Mouse (Mus musculus): ENCODE measurements around the gene Ttc3.
"Not testable (repeated sequence)": the region's sequence is repeated elsewhere in the genome, so short reads cannot be mapped to it uniquely, and the experiment has no call there.

Gene Ttc3

DNA sequence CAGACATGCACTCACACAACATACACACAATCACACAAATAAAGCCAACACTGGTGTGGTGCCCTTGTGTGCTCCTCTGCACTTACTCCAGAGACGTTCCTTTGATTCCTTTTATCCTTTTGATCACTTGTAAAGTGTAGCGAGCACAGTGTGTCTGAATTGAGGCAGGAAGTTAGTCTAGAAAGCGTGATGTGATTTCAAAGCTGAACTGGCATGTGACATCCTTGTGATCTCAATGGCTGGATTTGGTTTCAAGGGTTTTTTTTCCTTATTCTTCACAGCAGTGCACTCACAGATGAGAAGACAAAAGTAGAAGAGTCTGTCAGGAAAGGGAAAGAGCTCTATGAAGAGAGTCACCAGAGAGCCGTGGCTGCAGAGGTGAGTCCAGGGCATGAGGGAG is 83.7 kb downstream of the Ttc3 start:
- CTCF ChIA-PET = no interaction called here
- POLR2A ChIA-PET = interaction anchor here in 2 of 4 experiments (0.5 to 2.1 kb wide), 9 partner anchors 10 to 767 kb away, joined by 3 to 6 read pairs (median 3); no protein-coding TSS in a partner anchor

DNA sequence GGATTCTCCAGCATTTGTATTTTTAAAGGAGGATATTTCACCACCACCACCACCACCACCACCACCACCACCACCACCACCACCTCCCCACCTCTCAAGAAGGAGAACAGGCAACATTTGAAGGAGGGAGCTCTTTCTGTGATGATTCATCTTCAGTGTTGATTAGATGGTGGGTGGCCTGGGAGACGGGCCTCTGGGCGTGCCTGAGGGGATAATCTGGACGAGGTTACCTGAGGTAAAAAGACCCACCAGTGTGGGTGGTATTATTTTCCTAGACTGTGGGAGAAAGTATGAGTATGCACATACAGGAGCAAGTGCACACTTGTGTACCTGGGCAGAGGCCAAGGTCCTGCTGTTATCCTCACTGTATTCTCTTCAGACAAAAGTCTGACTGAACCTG is 93.6 kb downstream of the Ttc3 start:
- ChIA-PET POLR2A (interaction anchor here in 2 of 4 experiments (0.6 to 1.2 kb wide), 9 partner anchors 10 to 262 kb away, joined by 3 to 5 read pairs (median 3); partner anchors contain the start of gene Ttc3 (in 1 of the 2)), CTCF (no interaction called here)

DNA sequence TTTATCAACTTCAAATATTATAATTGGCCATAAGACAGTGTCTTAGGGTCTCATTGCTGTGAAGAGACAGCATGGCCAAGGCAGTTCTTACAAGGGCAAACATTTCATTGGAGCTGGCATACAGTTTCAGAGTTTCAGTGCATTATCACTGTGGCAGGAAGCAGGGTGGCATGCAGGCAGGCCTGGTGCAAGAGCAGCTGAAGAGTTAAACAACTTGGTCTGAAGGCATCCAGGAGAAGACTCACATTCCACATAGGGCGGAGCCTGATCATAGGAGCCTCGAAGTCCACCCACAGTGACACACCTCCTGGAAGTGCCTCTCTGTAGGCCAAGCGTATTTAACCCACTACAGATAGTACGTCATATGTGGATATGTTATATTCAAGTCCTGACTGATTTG is 95.5 kb downstream of the Ttc3 start:
- CTCF ChIA-PET = interaction anchor here in 1 of 4 experiments (0.6 kb wide), 1 partner anchor 8 kb away, joined by 3 read pairs; no protein-coding TSS in a partner anchor
- POLR2A ChIA-PET = interaction anchor here in 1 of 4 experiments (0.7 kb wide), 1 partner anchor 22 kb away, joined by 3 read pairs; no protein-coding TSS in a partner anchor

DNA sequence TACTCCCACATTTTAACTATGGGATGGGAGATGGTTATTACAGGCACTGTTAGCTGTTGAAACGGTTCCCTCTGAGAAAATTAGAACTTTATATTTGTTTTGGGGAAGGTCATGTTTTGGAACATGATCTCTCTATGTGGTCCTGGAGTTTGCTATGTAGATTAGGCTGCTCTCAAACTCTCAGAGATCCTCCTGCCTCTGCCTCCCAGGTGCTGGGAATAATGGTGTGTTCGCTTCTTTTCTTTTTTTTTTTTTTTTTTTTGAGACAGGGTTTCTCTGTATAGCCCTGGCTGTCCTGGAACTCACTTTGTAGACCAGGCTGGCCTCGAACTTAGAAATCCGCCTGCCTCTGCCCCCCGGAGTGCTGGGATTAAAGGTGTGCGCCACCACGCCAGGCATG is 95.9 kb downstream of the Ttc3 start:
- CTCF ChIA-PET = not testable (repeated sequence)
- POLR2A ChIA-PET = interaction anchor here in 1 of 4 experiments (0.6 to 1.3 kb wide), 4 partner anchors 22 to 96 kb away, joined by 3 to 5 read pairs (median 3); no protein-coding TSS in a partner anchor

DNA sequence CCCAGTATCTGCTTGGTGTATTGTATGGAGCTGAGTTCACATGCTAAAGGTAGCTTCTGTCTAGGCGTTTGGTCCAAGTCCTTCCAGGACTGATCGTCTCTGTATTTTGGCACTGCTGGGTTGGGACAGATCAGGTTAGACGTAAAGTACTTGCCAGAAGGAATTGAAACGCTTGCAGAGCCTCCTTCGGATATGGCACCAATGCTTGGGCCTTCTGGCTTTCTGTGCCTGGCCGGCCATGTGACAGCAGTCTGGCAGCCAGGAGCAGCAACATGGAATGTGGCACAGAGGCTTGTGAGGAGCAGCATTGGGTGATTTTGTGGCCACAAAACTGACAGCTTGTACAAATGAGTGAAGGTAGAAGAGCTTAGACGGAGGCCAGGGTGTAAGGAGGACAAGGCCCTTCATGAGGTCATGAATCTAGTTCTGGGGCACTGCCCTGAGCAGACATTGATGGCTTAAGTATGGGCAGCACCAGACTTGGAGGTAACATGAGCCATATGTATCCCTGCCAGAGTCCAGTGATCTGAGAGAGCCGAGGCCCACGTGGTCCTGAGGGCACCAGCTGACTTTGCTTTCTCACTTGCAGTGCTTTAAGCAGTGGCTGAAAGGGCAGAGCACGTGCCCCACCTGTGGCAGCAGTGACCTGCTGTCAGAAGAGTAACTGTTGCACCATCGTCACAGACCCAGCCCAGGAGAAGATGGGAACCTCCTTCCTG is 97.1 kb downstream of the Ttc3 start:
- ChIA-PET POLR2A (interaction anchor here in 2 of 4 experiments (0.6 to 1.5 kb wide), 6 partner anchors 10 to 102 kb away, joined by 3 to 8 read pairs (median 4); no protein-coding TSS in a partner anchor), CTCF (interaction anchor here in 1 of 4 experiments (0.6 to 0.8 kb wide), 2 partner anchors 18 to 166 kb away, joined by 3 to 4 read pairs; no protein-coding TSS in a partner anchor)

DNA sequence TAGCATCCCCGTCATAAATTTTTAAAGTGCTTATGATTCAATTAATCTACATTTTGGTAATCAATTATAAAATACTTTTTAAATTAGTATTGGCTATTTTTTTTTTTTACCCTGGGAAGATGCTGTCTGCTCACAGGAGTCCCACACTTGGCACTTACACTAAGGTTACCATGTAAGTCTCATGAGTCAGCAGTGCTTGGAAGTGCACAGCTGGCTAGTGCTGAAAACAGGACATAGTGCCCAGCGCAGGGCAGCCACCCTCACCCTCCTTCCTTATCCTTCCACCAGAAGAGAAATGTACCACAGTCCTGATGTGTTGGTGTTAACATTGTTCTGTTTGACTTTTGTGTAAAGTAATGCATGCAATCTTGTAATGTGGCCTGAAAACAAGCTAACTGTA is 98.0 kb downstream of the Ttc3 start:
- ChIA-PET POLR2A (interaction anchor here in 2 of 4 experiments (1.0 to 1.5 kb wide), 3 partner anchors 10 to 101 kb away, joined by 4 to 8 read pairs (median 4); no protein-coding TSS in a partner anchor), CTCF (interaction anchor here in 1 of 4 experiments (0.8 kb wide), 1 partner anchor 19 kb away, joined by 3 read pairs; no protein-coding TSS in a partner anchor)

DNA sequence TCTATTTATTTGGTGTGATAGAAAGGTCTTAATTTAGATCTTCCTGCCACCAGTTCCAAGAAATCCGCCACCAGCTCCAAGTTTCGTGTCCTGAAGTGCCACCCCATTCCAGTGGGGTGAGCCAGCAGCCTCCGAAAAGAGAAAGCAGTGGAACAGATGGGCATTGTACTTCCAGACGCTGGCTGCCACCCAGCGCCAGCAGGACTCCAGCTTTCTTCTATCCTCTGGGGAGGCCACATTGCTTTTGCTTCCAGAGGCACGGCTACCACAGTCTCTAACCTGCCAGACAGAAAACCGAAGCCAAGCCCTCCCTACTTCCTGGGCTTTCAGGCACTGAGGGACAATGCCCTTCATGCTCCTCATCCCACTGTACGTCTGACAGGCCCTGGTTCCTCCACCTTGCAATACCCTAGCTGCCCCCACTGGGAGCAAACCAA is 102.1 kb downstream of the Ttc3 start:
- POLR2A ChIA-PET = interaction anchor here in 2 of 4 experiments (1.0 to 1.3 kb wide), 4 partner anchors 10 to 68 kb away, joined by 3 read pairs; partner anchors contain the start of gene Vps26c (in 1 of the 2)
- CTCF ChIA-PET = interaction anchor here in 1 of 4 experiments (0.7 kb wide), 1 partner anchor 36 kb away, joined by 4 read pairs; no protein-coding TSS in a partner anchor

DNA sequence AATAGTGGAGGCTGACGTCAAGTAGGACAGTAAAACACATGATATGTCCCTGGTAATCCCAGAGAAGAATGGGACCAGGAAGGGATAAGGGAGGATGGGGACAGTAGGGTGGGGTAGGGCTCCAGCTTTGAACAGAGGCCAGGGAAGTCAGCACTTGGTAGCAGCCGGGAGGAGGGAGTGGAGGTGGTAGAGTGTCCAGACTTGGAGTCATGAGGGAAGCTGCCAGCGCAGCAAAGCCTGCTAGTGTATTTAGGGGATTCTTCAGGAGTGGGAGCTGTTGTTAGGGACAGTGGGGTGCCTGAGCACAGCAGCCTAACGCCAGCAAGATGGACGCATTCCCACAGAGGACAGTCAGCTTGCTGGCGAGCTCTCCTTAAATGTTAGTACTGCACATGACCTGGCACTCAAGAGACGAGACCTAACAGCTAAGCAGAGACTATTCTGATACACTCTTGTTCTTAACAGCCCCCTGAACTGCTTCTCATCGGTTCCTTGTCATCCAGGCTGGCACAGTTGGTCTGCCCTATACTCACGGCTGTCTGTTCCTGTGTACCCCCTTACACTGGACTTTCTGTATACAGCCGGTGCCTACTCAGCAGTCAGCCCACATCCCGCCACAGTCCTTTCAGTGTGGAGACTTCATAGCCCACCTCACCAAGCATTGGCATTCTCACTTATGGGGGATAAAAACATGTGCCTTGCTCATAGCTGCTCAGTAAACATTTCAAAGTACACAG is 102.8 kb downstream of the Ttc3 start:
- POLR2A ChIA-PET = interaction anchor here in 2 of 4 experiments (0.6 to 2.2 kb wide), 6 partner anchors 11 to 777 kb away, joined by 3 to 6 read pairs (median 3); partner anchors contain the start of gene Vps26c (in 1 of the 2)
- CTCF ChIA-PET = interaction anchor here in 3 of 4 experiments (0.6 to 0.7 kb wide), 3 partner anchors 8 to 87 kb away, joined by 3 to 4 read pairs (median 4); no protein-coding TSS in a partner anchor

DNA sequence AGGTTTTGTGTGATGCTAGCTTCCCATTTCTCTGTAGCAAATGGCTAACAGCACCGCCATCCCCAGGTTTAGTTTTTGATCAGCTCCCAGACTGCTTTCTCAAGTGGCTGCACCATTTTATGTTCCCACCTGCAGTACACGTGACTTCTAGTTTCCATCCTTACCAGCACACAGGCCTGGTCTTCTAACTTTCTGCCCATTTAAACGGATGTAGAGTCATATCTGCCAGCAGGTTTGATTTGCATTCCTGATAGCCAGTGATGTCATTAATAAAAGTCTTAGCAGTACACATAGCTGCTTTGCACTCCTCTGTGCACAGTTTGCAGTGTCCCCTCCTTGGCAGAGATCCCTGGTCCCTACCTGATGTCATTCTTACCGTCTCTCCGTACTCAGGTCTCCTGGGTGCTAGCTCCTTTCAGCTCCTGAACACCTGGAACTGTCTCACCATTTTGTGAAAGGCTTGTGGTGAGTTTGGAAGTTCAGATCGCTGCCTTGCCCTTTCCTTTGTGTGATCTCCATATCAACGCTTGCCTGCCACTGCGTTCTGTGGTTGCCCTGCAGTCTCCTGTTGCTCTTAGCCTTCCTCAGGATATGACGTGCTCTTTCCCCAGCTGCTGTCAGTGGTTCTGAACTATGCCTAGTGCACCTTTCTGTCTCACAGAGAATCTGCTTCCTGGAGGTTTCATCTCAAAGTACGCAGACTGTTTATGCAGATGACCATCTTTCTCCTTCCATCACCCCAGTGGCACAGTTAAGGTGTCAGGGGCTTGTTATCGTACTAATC is 114.5 kb downstream of the Ttc3 start:
- POLR2A ChIA-PET = interaction anchor here in 2 of 4 experiments (0.8 to 1.0 kb wide), 3 partner anchors 9 to 11 kb away, joined by 3 read pairs; no protein-coding TSS in a partner anchor
- CTCF ChIA-PET = no interaction called here

DNA sequence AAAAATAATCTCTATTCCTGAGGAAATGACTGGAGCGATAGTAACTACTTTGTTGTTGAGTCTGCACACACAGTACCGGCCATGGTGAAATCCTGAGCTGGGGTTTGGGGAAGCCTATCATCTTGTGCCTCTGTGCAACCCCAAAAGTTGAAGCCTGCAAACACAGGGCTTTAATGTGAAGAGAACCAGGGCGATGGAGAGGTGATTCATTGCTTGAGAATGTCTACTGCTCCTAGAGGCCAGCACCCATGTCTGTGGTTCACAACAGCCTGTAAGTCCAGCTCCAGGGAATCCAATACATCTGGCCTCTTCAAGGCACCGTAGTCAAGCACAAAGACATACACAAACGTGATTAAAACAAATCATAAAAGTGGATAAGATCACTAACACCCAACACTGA is 116.9 kb downstream of the Ttc3 start:
- CTCF ChIA-PET = interaction anchor here in 1 of 4 experiments (1.1 kb wide), 1 partner anchor 9 kb away, joined by 3 read pairs; no protein-coding TSS in a partner anchor
- POLR2A ChIA-PET = interaction anchor here in 1 of 4 experiments (0.6 to 1.8 kb wide), 4 partner anchors 10 to 65 kb away, joined by 3 to 8 read pairs (median 4); no protein-coding TSS in a partner anchor

DNA sequence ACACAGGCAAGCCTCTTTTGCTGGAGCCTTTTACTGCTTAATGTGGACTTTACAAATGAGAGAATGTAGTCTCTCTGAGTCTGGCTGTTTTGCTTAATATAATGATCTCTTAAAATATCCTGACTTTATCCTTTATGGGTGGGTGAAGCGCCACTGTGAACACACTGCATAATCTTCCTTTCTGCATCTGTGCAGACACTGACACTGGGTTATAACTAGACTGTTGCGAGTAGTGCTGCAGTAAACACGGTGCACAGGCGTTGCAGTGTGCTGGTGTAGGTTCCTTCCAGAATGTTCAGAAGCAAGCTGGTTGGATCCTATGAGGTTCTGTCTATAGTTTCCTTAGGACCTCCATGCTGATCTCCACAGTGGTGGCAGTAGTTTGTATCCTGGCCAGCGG is 118.9 kb downstream of the Ttc3 start:
- POLR2A ChIA-PET = no interaction called here
- CTCF ChIA-PET = no interaction called here

DNA sequence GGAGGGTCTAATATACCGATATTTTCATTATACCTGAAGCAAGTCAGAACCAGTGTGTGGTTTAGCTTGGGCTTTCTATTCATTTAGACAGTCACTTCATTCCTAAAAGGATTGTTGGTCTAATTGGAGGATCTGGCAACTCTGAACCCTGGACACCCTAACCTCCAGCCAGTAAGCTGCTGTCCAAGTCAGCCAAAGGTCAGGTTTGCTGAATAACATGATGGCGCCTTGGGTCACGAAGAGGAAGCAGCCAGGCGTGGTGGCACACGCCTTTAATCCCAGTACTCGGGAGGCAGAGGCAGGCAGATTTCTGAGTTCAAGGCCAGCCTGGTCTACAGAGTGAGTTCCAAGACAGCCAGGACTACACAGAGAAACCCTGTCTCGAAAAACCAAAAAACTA is 126.8 kb downstream of the Ttc3 start:
- ChIA-PET CTCF (interaction anchor here in 1 of 4 experiments (0.5 kb wide), 1 partner anchor 13 kb away, joined by 3 read pairs; no protein-coding TSS in a partner anchor), POLR2A (interaction anchor here (0.5 to 2.3 kb wide), 12 partner anchors 9 to 199 kb away, joined by 3 to 9 read pairs (median 4); partner anchors contain the start of gene Vps26c (in 1 of the 4))

DNA sequence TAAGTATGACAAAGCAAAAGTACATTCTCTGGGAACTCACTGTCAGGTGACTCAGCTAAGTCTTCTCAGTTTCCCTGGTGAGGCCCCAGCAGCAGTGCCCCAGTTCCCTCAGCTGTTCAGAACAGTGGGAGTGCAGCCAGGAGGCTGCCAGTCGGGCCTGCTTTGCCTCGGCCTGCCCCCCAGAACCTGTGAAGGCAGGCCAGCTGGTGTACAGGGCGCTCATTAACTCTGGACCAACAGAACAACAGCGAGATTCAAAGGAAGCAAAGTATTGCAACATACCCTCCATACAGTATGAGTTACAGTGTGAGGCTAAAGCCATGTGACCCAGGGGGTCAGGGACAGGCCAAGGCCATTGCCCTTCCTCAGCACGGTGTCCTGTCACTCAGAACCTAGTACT is 127.5 kb downstream of the Ttc3 start:
- POLR2A ChIA-PET = interaction anchor here (0.8 to 2.3 kb wide), 7 partner anchors 8 to 54 kb away, joined by 3 to 8 read pairs (median 3); no protein-coding TSS in a partner anchor
- CTCF ChIA-PET = no interaction called here

DNA sequence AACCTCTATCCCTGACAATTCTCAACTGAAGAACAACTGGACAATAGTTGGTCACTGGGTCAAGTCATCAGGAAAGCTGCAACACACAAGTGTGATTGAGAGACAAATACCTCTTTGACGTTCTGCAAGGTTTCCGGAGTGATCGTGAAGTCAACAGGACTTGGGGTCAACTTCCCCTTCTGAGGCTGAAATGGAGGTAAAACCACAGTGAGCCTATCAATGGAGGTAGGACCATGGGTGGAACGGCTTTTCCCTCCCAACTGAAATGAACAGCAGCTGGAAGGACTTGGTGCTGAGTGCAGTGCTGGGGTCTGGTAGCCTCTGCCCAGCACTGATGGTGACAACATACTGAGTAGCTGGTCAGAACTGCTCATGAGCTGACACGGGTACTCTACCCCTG is 133.8 kb downstream of the Ttc3 start:
- CTCF ChIA-PET = no interaction called here
- POLR2A ChIA-PET = interaction anchor here in 3 of 4 experiments (0.7 to 1.2 kb wide), 3 partner anchors 14 to 208 kb away, joined by 3 to 4 read pairs (median 3); partner anchors contain the start of gene Vps26c (in 1 of the 3)

DNA sequence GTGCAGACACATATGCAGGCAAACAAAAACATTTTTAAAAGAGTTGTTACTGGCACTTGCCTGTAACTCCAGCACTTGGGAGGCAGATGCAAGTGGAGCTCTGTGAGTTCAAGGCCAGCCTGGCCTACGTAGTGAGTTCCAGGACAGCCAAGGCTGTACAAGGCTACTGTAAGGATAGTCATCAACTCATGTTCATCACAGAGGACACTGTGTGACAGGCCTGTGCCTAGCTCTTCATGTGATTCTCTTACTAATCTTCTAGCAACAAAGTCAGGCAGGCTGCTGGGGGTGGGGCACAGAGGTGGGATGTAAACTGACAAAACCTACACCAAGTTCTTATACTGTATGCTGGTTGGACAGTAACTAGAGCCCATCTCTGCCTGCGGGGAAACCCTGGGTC is 136.7 kb downstream of the Ttc3 start:
- ChIA-PET CTCF (interaction anchor here in 2 of 4 experiments (0.6 kb wide), 2 partner anchors 123 to 235 kb away, joined by 3 to 4 read pairs; no protein-coding TSS in a partner anchor), POLR2A (interaction anchor here in 1 of 4 experiments (1.1 to 2.1 kb wide), 4 partner anchors 9 to 109 kb away, joined by 3 to 10 read pairs (median 5); partner anchors contain the start of gene Vps26c)

DNA sequence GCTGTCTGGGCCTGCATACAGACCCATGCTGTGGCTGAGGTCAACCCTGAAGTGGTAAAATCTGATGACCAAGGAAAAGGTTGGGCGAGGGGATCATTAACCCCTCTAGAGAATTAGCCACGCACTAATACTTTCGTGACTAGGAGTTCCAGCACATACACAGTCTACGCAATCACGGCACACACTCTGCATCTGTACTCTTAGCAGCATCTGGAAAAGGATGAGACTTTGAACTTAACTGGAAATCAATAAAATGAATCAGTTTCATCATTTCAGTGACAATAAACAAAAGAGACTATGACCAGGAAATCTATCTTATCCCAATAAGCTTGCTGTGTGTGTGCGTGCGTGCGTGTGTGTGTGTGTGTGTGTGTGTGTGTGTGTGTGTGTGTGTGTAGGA is 138.4 kb downstream of the Ttc3 start:
- ChIA-PET POLR2A (interaction anchor here (0.5 to 1.8 kb wide), 8 partner anchors 8 to 591 kb away, joined by 3 to 8 read pairs (median 3); no protein-coding TSS in a partner anchor), CTCF (interaction anchor here in 1 of 4 experiments (0.6 kb wide), 1 partner anchor 290 kb away, joined by 3 read pairs; no protein-coding TSS in a partner anchor)

DNA sequence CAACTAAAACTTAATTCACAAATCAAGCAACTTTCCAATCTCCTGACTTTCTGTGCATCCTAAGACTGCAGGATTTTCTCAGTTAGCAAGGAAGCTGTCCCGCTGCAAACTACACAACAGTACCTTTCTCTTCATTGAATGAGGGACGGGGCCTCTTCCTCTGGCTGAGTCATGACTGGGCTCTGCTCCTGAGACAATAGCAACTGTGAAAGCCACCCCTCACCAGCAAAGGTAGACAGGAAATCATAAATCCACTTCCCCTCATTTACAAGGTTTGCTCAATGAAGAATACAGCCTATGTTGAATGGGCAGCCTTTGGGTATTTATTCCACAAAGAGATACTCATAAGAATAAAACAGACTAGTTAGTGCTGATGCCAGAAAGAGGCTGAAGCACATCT is 139.6 kb downstream of the Ttc3 start:
- CTCF ChIA-PET = no interaction called here
- POLR2A ChIA-PET = interaction anchor here in 1 of 4 experiments (0.7 kb wide), 1 partner anchor 35 kb away, joined by 4 read pairs; no protein-coding TSS in a partner anchor
